Mouse (Mus musculus) G1E (cell line): ENCODE data around the gene Slamf1.

Experiments used
- CTCF ChIP-seq: IDR thresholded peaks from 2 replicates; pipeline ENCODE4 v1.5.1; 2012; ENCODE audit warnings: low read depth, low read length, inconsistent platforms, mixed read lengths
- GATA1 ChIP-seq: IDR thresholded peaks from 2 replicates; pipeline ENCODE4 v1.6.1; 2012; ENCODE audit warnings: borderline replicate concordance, low read length, inconsistent platforms, mixed read lengths
- GATA2 ChIP-seq: IDR thresholded peaks from 2 replicates; pipeline ENCODE4 v1.6.1; 2012; ENCODE audit warnings: low read depth, low read length, inconsistent platforms, borderline replicate concordance
- POLR2AphosphoS5 ChIP-seq: IDR thresholded peaks from 2 replicates; pipeline ENCODE4 v1.6.1; 2012; ENCODE audit warnings: low read depth, low read length, inconsistent platforms; ENCODE audit not compliant: insufficient replicate concordance
- TAL1 ChIP-seq: conservative IDR thresholded peaks from 2 replicates; pipeline ENCODE4 v1.6.1; 2012; ENCODE audit warnings: low read depth, low read length, inconsistent platforms, mixed read lengths

GRCm38 (mm10) chr1:171827674-171828073 lies 60.7 kb downstream of the Slamf1 start:
- no peak for TF ChIP-seq CTCF
- TF ChIP-seq POLR2AphosphoS5 = no peak
- no peak for TF ChIP-seq GATA1
- TF ChIP-seq TAL1 = no peak
- TF ChIP-seq GATA2 = no peak
